Mouse (Mus musculus) heart, adult 2 months (tissue): Measurements from ENCODE around the gene Mrgpre.

Experiments
- CTCF ChIP-seq: fragments of 200-600 bp; IDR thresholded peaks from 2 replicates; pipeline ENCODE4 v1.8.1; 2022; ENCODE audit warnings: antibody characterized with exemption, mild to moderate bottlenecking, moderate library complexity
- EP300 ChIP-seq: fragments of 200-500 bp; IDR thresholded peaks from 2 replicates; pipeline ENCODE4 v1.6.1; 2011; ENCODE audit warnings: low read depth, low read length, control low read depth; ENCODE audit not compliant: insufficient read depth
- POLR2A ChIP-seq: fragments of 200-500 bp; IDR thresholded peaks from 2 replicates; pipeline ENCODE4 v1.6.1; 2011; ENCODE audit warnings: mild to moderate bottlenecking, low read depth, low read length, control low read depth; ENCODE audit not compliant: insufficient read depth

GRCm38 (mm10) chr7:143830399-143830798 lies 46.1 kb upstream of the Mrgpre start:
- TF ChIP-seq POLR2A (no peak), CTCF (no peak), EP300 (no peak)
